Mouse (Mus musculus): Measurements from ENCODE around the gene Gm28230. TPM values are rescaled to one million over a fixed set of nuclear protein-coding genes. Genes with fewer than 3 reads are reported as not detected.

The Gm28230 gene
- polyA plus RNA-seq, 1 experiment: not detected

GRCm38 (mm10) chr2:74694066-74694465 lies 32.5 kb upstream of the Gm28230 start:
- WGBS: 8% methylated on average over 16 of the region's 16 CpGs
- TF ChIP-seq CTCF (IDR thresholded peaks at IDR 0.05; ENCODE audit: control insufficient read depth, insufficient read depth, low read length) (peak; percentile 30; the same call in 1 of the 2 replicates), POLR2A (IDR thresholded peaks at IDR 0.05; ENCODE audit: borderline replicate concordance, control insufficient read depth, low read depth, low read length) (no peak)
- no peaks in the 10 kb centered on the region for H3K4me1 ChIP-seq (ENCODE audit: control insufficient read depth, insufficient read depth, low read length)
- H3K27ac ChIP-seq (ENCODE audit: control insufficient read depth, insufficient read depth, low read depth, low read length, poor library complexity): no peak overlapping the region
- H3K4me3 ChIP-seq (replicated peaks; ENCODE audit: control insufficient read depth, low read depth, low read length): no peak overlapping the region

DNA sequence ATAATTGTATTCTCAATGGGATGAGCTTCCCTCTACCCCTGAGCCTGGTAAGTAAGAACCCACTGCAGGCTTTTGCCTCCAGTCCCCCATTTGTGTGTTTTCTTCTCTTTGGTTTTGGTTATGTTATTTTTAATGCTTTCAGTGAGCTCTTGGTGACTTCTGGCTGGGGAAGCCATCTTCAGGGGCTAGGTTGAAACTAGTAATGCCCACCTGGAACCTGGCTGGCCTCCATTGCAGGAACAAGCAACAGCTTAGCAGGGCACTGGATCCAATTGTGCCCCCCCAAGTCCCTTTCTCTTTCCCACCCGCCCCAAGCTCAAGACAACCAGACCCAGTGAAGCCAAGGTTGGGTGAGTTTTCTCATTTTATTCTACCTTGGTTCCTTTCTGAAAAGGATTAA lies 31.1 kb upstream of the Gm28230 start:
- Histone ChIP-seq H3K4me1 (ENCODE audit: control insufficient read depth, insufficient read depth, low read length) (no peaks in the 10 kb centered on the region), H3K4me3 (replicated peaks; ENCODE audit: control insufficient read depth, low read depth, low read length) (no peak overlapping the region), H3K27ac (ENCODE audit: control insufficient read depth, insufficient read depth, low read depth, low read length, poor library complexity) (no peak overlapping the region)
- no peak for TF ChIP-seq POLR2A (IDR thresholded peaks at IDR 0.05; ENCODE audit: borderline replicate concordance, control insufficient read depth, low read depth, low read length)
- no peak for TF ChIP-seq CTCF (IDR thresholded peaks at IDR 0.05; ENCODE audit: control insufficient read depth, insufficient read depth, low read length)
- WGBS: 27% methylated on average over 1 of the region's 1 CpGs

DNA sequence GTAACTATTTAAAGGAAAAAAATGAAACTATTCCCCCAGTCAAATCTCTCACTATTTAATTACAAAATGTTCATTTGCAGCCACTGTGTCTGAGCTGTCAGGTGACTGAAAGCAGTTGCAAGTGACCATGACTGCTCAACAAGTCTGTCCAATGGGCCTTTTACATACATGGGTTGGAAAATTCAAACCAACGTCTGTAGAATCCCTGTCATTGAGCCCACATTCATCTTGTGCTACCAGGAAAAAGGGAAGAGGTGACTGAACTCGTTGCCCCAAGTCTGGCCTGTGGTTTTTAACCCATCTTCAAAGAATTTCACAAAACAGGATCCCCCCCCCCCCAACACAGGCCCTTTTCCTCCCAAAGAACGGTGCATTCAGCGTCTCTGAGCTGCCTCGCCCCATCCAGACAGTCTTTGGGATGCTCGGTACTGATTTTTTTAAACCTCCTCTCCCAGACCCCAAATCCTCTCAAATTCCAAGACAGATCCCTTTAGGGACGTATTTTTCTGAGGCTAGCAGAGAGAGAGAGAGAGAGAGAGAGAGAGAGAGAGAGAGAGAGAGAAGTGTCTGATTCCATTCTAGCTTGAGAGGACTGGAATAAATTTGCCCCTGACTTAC lies 30.6 kb upstream of the Gm28230 start:
- H3K4me3 ChIP-seq (replicated peaks; ENCODE audit: control insufficient read depth, low read depth, low read length): no peak overlapping the region
- WGBS: 19% methylated on average over 7 of the region's 7 CpGs
- no peak overlapping the region for H3K27ac ChIP-seq (ENCODE audit: control insufficient read depth, insufficient read depth, low read depth, low read length, poor library complexity)
- H3K4me1 ChIP-seq (ENCODE audit: control insufficient read depth, insufficient read depth, low read length): no peaks in the 10 kb centered on the region
- no peak for TF ChIP-seq POLR2A (IDR thresholded peaks at IDR 0.05; ENCODE audit: borderline replicate concordance, control insufficient read depth, low read depth, low read length)
- no peak for TF ChIP-seq CTCF (IDR thresholded peaks at IDR 0.05; ENCODE audit: control insufficient read depth, insufficient read depth, low read length)

- Histone ChIP-seq H3K27ac (ENCODE audit: control insufficient read depth, insufficient read depth, low read depth, low read length, poor library complexity) (no peak overlapping the region), H3K4me1 (ENCODE audit: control insufficient read depth, insufficient read depth, low read length) (no peaks in the 10 kb centered on the region), H3K4me3 (replicated peaks; ENCODE audit: control insufficient read depth, low read depth, low read length) (no peak overlapping the region)
- 15% methylated on average over 34 of the region's 34 CpGs for WGBS
- TF ChIP-seq POLR2A (IDR thresholded peaks at IDR 0.05; ENCODE audit: borderline replicate concordance, control insufficient read depth, low read depth, low read length) (no peak), CTCF (IDR thresholded peaks at IDR 0.05; ENCODE audit: control insufficient read depth, insufficient read depth, low read length) (no peak)
Measured at GRCm38 (mm10) chr2:74696442-74697335, 29.8 kb upstream of the Gm28230 start.

GRCm38 (mm10) chr2:74697567-74698121 lies 28.9 kb upstream of the Gm28230 start, which contains the start of gene Hoxd9:
Gene Hoxd9 (plus strand): TSS chr2:74697727.
- Histone ChIP-seq H3K4me3 (replicated peaks; ENCODE audit: control insufficient read depth, low read depth, low read length) (no peak within 1 kb of the TSS), H3K27ac (ENCODE audit: control insufficient read depth, insufficient read depth, low read depth, low read length, poor library complexity) (peak within 1 kb of the TSS; percentile 21; the same call in 1 of the 2 replicates), H3K4me1 (ENCODE audit: control insufficient read depth, insufficient read depth, low read length) (no peaks in the 10 kb centered on the region)
- 1% methylated on average over 43 of the region's 43 CpGs for WGBS
- TF ChIP-seq POLR2A (IDR thresholded peaks at IDR 0.05; ENCODE audit: borderline replicate concordance, control insufficient read depth, low read depth, low read length) (no peak), CTCF (IDR thresholded peaks at IDR 0.05; ENCODE audit: control insufficient read depth, insufficient read depth, low read length) (no peak)

- WGBS: 4% methylated on average over 86 of the region's 86 CpGs
- no peaks in the 10 kb centered on the region for H3K4me1 ChIP-seq (ENCODE audit: control insufficient read depth, insufficient read depth, low read length)
- no peak overlapping the region for H3K4me3 ChIP-seq (replicated peaks; ENCODE audit: control insufficient read depth, low read depth, low read length)
- TF ChIP-seq POLR2A (IDR thresholded peaks at IDR 0.05; ENCODE audit: borderline replicate concordance, control insufficient read depth, low read depth, low read length) (no peak), CTCF (IDR thresholded peaks at IDR 0.05; ENCODE audit: control insufficient read depth, insufficient read depth, low read length) (no peak)
- no peak overlapping the region; the same call in 1 of the 2 replicates for H3K27ac ChIP-seq (ENCODE audit: control insufficient read depth, insufficient read depth, low read depth, low read length, poor library complexity)
Measured at GRCm38 (mm10) chr2:74698201-74699052, 28.1 kb upstream of the Gm28230 start.

DNA sequence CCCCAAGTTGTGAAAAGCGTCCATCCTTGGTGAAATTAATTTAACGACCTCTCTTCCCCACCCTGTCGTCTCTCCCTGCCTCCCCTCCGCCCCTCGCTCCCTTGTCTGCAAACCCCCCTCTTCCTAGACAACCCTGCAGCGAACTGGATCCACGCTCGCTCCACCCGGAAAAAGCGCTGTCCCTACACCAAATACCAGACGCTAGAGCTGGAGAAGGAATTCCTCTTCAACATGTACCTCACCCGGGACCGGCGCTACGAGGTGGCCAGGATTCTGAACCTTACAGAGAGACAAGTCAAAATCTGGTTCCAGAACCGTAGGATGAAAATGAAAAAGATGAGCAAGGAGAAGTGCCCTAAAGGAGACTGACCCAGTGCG lies 27.5 kb upstream of the Gm28230 start:
- 11% methylated on average over 17 of the region's 17 CpGs for WGBS
- Histone ChIP-seq H3K4me1 (ENCODE audit: control insufficient read depth, insufficient read depth, low read length) (no peaks in the 10 kb centered on the region), H3K4me3 (replicated peaks; ENCODE audit: control insufficient read depth, low read depth, low read length) (no peak overlapping the region), H3K27ac (ENCODE audit: control insufficient read depth, insufficient read depth, low read depth, low read length, poor library complexity) (no peak overlapping the region)
- TF ChIP-seq CTCF (IDR thresholded peaks at IDR 0.05; ENCODE audit: control insufficient read depth, insufficient read depth, low read length): no peak
- no peak for TF ChIP-seq POLR2A (IDR thresholded peaks at IDR 0.05; ENCODE audit: borderline replicate concordance, control insufficient read depth, low read depth, low read length)
